Mouse (Mus musculus) hindbrain, embryonic 15.5 days (tissue): ENCODE measurements at regions not wholly inside any gene's neighbourhood (a gene's known extent, or its start where the extent isn't known, plus 50 kb on each side); places are given as distances from the start of the nearest gene placed in this dataset.

Experiments
- ATAC-seq: fragments of 200-750 bp; cut with Nextera tagmentation; 2 replicates; pipeline ENCODE4 v1.8.0; 2017; ENCODE audit warnings: low read depth, moderate number of reproducible peaks, moderate TSS enrichment; ENCODE audit not compliant: low FRiP score
- H3K27ac ChIP-seq: fragments of 300-500 bp; sonication (generic); replicated peaks from 2 replicates; pipeline ENCODE4 v1.5.1; 2015; ENCODE audit warnings: mild to moderate bottlenecking, inconsistent platforms
- H3K27me3 ChIP-seq: fragments of 300-500 bp; sonication (generic); 2 replicates; pipeline ENCODE4 v1.6.1; 2015; ENCODE audit warnings: control low read depth, inconsistent platforms
- H3K36me3 ChIP-seq: fragments of 300-500 bp; sonication (generic); 2 replicates; pipeline ENCODE4 v1.6.1; 2015; ENCODE audit warnings: control low read depth, inconsistent platforms
- H3K4me1 ChIP-seq: fragments of 300-500 bp; sonication (generic); replicated peaks from 2 replicates; pipeline ENCODE4 v1.6.1; 2015; ENCODE audit warnings: control low read depth, inconsistent platforms
- H3K4me2 ChIP-seq: fragments of 300-500 bp; sonication (generic); 2 replicates; pipeline ENCODE4 v1.6.1; 2015; ENCODE audit warnings: moderate library complexity, mild to moderate bottlenecking, inconsistent platforms
- H3K4me3 ChIP-seq: fragments of 300-500 bp; sonication (generic); 2 replicates; pipeline ENCODE4 v1.5.1; 2015; ENCODE audit warnings: mild to moderate bottlenecking, inconsistent platforms
- H3K9ac ChIP-seq: fragments of 300-500 bp; sonication (generic); 2 replicates; pipeline ENCODE4 v1.6.1; 2015; ENCODE audit warnings: inconsistent platforms
- H3K9me3 ChIP-seq: fragments of 300-500 bp; sonication (generic); 2 replicates; pipeline ENCODE4 v1.6.1; 2016; ENCODE audit warnings: control low read depth, inconsistent platforms
- WGBS: fragments of 180-500 bp; shearing (Covaris S2); methylation state at CpG from one replicate; pipeline ENCODE4 v1.1.7; 2015; 5-methylcytosine and 5-hydroxymethylcytosine counted together

DNA sequence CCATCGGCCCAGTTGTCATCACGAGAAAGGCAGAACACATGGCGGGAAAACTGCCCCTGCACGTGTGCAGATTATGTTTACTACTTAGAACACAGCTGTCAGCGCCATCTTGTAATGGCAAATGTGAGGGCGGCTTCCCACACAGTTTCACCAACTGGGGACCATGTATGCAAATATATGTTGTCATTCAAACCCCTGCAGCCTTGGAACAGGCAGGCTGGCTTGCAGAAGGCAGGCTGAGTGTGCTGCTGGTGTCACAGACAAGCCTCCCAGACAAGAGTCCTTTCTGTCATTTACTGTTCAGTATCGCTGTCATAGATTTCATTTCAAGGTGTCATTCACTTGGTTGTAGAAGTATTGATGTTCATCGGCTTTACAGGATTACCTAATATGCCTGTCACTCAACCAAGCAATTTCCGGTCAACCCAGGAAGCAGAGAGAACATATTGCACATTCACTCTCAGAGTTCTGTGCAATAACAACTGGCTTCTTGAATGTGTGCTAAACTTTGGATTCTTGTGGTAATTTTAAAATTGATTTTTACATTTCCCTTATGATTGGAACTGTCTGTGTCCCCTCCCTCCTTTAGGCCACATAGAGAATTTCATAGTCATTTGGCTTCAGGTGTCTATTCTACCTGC is 202.3 kb downstream of the Gm9733 start:
- no peaks in the 10 kb centered on the region for H3K4me1 ChIP-seq
- H3K27me3 ChIP-seq: no peaks in the 10 kb centered on the region
- no peak overlapping the region for H3K9ac ChIP-seq
- no peak overlapping the region for H3K4me2 ChIP-seq
- no peaks in the 10 kb centered on the region for H3K36me3 ChIP-seq
- no peak overlapping the region for H3K27ac ChIP-seq
- ATAC-seq: no peak
- H3K9me3 ChIP-seq: no peaks in the 10 kb centered on the region
- WGBS: 82% methylated on average over 9 of the region's 9 CpGs
- H3K4me3 ChIP-seq: no peak overlapping the region

DNA sequence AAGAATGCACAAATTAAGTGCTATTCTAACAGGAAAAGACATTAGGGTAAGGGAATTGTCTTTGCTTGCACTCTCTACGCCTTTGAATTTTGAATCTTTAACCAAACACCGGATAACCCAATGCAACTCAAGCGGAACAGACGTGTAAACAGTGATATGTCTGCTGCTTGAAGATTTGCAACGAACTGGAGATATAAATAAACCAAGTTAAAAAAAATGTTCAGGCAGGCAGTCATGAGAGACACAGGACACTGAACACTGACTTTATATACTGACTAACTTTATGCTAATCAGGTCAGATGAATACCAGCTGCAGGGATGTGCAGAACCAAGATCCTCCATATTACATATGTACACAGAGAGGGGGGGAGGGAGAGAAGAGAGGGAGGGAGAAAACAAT is 200.0 kb downstream of the Gm9733 start:
- Histone ChIP-seq H3K27ac (no peak overlapping the region), H3K27me3 (no peaks in the 10 kb centered on the region), H3K9me3 (no peaks in the 10 kb centered on the region), H3K4me3 (no peak overlapping the region), H3K4me1 (no peaks in the 10 kb centered on the region), H3K36me3 (no peaks in the 10 kb centered on the region), H3K4me2 (no peak overlapping the region), H3K9ac (no peak overlapping the region)
- ATAC-seq: no peak
- WGBS: 67% methylated on average over 5 of the region's 5 CpGs

DNA sequence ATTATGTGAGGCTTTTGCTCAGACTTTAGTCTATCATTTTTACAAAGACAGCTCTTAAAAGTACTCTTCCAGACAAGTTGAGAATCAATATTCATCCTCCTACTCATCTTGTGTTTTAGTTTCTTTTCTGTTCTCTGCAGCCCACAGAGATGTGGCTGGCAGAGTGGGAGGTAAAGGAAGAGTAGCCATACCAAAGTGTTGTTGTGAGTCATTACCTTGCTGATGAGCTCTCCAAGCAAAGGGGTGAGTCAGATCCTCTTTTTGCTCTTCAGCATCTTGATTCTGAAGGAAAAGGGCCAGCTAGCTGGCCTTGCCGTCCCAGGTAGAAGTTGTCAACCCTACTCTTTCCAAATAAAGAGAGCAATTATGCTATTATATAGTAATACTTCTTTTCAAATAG is 192.6 kb downstream of the Gm9733 start:
- H3K4me2 ChIP-seq: no peak overlapping the region
- no peaks in the 10 kb centered on the region for H3K4me1 ChIP-seq
- no peak for ATAC-seq
- no peaks in the 10 kb centered on the region for H3K27me3 ChIP-seq
- no peaks in the 10 kb centered on the region for H3K9me3 ChIP-seq
- no peak overlapping the region for H3K27ac ChIP-seq
- H3K36me3 ChIP-seq: no peaks in the 10 kb centered on the region
- no peak overlapping the region for H3K9ac ChIP-seq
- whole genome bisulfite sequencing: 91% methylated on average over 1 of the region's 1 CpGs
- no peak overlapping the region for H3K4me3 ChIP-seq

GRCm38 (mm10) chr3:15153710-15154109 is 178.4 kb downstream of the Gm9733 start:
- H3K27ac ChIP-seq: no peak overlapping the region
- WGBS: 52% methylated on average over 1 of the region's 1 CpGs
- H3K4me3 ChIP-seq: no peak overlapping the region
- H3K36me3 ChIP-seq: no peaks in the 10 kb centered on the region
- no peak for ATAC-seq
- no peak overlapping the region for H3K9ac ChIP-seq
- no peaks in the 10 kb centered on the region for H3K27me3 ChIP-seq
- no peaks in the 10 kb centered on the region for H3K9me3 ChIP-seq
- no peaks in the 10 kb centered on the region for H3K4me1 ChIP-seq
- no peak overlapping the region for H3K4me2 ChIP-seq

- WGBS: 66% methylated on average over 3 of the region's 3 CpGs
- H3K4me2 ChIP-seq: no peak overlapping the region
- ATAC-seq: peak; percentile 81
- H3K4me1 ChIP-seq: no peaks in the 10 kb centered on the region
- H3K36me3 ChIP-seq: no peaks in the 10 kb centered on the region
- H3K4me3 ChIP-seq: no peak overlapping the region
- H3K9me3 ChIP-seq: no peaks in the 10 kb centered on the region
- H3K27ac ChIP-seq: no peak overlapping the region
- no peak overlapping the region for H3K9ac ChIP-seq
- no peaks in the 10 kb centered on the region for H3K27me3 ChIP-seq
These were observed 177.9 kb downstream of the Gm9733 start for GRCm38 (mm10) chr3:15154153-15154552.

DNA sequence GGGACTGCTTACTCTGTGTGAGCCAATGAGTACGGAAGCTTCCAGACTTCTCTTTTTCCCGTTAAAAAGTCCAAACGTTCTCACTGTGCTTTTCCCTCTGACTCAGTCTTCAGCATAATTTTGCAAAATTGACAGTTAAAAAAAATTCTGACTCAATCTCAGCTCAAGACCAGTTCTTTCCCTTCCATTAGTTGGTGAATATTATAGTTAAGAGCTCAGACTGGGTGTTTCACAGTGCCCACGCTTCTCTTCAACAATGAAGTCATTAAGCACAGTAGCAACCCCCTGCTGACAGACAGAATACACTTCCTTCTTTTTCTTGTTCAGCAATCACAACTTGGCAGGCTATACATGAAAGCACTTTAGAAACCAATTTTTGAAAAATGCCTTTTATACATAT is 175.4 kb downstream of the Gm9733 start:
- Histone ChIP-seq H3K4me1 (no peaks in the 10 kb centered on the region), H3K9ac (no peak overlapping the region), H3K4me2 (no peak overlapping the region), H3K9me3 (no peaks in the 10 kb centered on the region), H3K4me3 (no peak overlapping the region), H3K27me3 (no peaks in the 10 kb centered on the region), H3K27ac (no peak overlapping the region), H3K36me3 (no peaks in the 10 kb centered on the region)
- ATAC-seq: no peak
- 63% methylated on average over 4 of the region's 4 CpGs for WGBS

DNA sequence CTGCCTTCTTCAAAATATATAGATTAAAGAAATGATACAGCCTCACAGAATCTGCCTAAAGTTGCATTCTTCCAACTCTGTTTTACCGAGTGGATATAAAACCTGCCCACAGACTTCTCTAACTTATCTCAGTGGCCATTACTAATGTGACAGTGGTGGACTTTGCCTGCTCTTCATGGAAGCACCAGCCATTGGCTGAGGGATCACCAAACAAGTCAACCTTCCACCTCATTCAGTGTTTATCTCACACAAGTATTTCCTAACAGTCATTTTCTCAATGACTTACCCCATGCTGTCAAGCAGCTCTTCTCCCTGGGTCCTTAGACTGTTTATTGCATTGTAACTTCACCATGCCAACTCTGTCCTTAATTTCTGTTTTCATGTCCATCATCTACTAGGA is 174.3 kb downstream of the Gm9733 start:
- Histone ChIP-seq H3K27ac (no peak overlapping the region), H3K27me3 (no peaks in the 10 kb centered on the region), H3K9ac (no peak overlapping the region), H3K4me2 (no peak overlapping the region), H3K9me3 (no peaks in the 10 kb centered on the region), H3K4me3 (no peak overlapping the region), H3K36me3 (no peaks in the 10 kb centered on the region), H3K4me1 (no peaks in the 10 kb centered on the region)
- WGBS: 92% methylated on average over 1 of the region's 1 CpGs
- ATAC-seq: no peak

DNA sequence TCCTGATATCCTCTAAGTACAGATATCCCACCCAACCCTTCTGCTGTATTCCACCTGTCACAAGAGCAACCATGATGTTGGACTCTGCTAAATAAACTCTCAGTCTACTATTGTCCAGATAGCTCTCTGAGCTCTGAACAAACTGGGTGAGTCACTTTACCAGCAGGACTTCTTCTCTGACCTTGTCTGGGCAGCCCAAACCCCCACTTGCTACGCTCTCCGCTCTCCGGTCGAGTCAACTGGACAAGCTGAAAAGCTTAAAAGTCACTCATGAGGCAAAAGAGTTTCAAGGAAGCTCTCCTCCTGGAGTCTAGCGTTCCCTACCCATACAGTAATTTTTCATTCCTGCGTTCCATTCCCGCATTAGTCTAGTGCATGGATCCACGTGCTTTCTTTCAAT is 173.2 kb downstream of the Gm9733 start:
- no peak overlapping the region for H3K27ac ChIP-seq
- no peak for ATAC-seq
- no peak overlapping the region for H3K4me2 ChIP-seq
- H3K36me3 ChIP-seq: no peaks in the 10 kb centered on the region
- no peaks in the 10 kb centered on the region for H3K9me3 ChIP-seq
- WGBS: 91% methylated on average over 8 of the region's 8 CpGs
- H3K4me3 ChIP-seq: no peak overlapping the region
- no peaks in the 10 kb centered on the region for H3K27me3 ChIP-seq
- H3K9ac ChIP-seq: no peak overlapping the region
- H3K4me1 ChIP-seq: no peaks in the 10 kb centered on the region

DNA sequence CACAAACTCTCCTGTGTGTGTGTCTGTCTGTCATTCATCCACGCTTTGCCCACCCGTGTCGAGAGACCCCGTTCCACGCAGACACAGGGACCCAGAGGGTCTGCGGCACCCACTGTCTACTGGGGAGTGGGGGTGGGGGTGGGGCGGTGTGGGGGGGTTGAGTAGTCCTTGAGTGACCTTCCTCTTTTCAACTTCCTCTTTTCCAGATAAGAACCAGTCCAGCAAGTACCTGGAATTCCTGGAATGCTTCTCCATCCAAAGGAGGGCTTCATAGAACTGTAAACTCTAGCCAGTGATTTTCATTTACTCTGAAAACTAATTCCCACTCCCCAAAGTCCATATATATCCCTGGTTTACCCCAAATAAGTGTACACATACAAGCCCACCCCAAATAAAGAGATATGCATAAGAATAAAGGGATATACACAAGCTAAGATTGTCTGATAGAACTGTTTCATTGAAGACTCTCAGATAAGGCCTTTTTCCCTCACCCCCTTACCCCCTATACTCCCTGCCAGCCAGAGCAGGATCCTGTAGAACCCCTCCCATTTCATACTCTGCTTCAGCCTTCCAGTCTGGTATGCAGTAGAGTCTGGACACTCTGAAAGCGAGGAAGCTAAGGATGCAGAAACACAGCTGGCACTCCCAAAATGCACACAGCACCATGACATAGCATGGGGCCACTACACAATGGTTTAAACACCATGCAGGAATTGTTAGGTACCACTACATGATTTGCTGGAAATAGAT is 172.0 kb downstream of the Gm9733 start:
- Histone ChIP-seq H3K4me2 (no peak overlapping the region), H3K4me3 (no peak overlapping the region), H3K36me3 (no peaks in the 10 kb centered on the region), H3K4me1 (no peaks in the 10 kb centered on the region), H3K27me3 (no peaks in the 10 kb centered on the region), H3K9ac (no peak overlapping the region), H3K27ac (no peak overlapping the region), H3K9me3 (no peaks in the 10 kb centered on the region)
- WGBS: 87% methylated on average over 8 of the region's 8 CpGs
- ATAC-seq: no peak

GRCm38 (mm10) chr3:15175811-15176210 is 156.3 kb downstream of the Gm9733 start:
- H3K27me3 ChIP-seq: no peaks in the 10 kb centered on the region
- H3K4me1 ChIP-seq: no peaks in the 10 kb centered on the region
- no peak overlapping the region for H3K9ac ChIP-seq
- H3K4me3 ChIP-seq: no peak overlapping the region
- no peaks in the 10 kb centered on the region for H3K9me3 ChIP-seq
- WGBS: 89% methylated on average over 2 of the region's 2 CpGs
- no peak overlapping the region for H3K4me2 ChIP-seq
- H3K27ac ChIP-seq: no peak overlapping the region
- no peak for ATAC-seq
- no peaks in the 10 kb centered on the region for H3K36me3 ChIP-seq

GRCm38 (mm10) chr3:15179079-15179812 is 152.9 kb downstream of the Gm9733 start:
- H3K9ac ChIP-seq: no peak overlapping the region
- WGBS: 83% methylated on average over 6 of the region's 6 CpGs
- no peak overlapping the region for H3K4me3 ChIP-seq
- H3K36me3 ChIP-seq: no peaks in the 10 kb centered on the region
- H3K9me3 ChIP-seq: no peaks in the 10 kb centered on the region
- ATAC-seq: no peak
- no peaks in the 10 kb centered on the region for H3K27me3 ChIP-seq
- no peak overlapping the region for H3K27ac ChIP-seq
- no peak overlapping the region for H3K4me2 ChIP-seq
- no peaks in the 10 kb centered on the region for H3K4me1 ChIP-seq

DNA sequence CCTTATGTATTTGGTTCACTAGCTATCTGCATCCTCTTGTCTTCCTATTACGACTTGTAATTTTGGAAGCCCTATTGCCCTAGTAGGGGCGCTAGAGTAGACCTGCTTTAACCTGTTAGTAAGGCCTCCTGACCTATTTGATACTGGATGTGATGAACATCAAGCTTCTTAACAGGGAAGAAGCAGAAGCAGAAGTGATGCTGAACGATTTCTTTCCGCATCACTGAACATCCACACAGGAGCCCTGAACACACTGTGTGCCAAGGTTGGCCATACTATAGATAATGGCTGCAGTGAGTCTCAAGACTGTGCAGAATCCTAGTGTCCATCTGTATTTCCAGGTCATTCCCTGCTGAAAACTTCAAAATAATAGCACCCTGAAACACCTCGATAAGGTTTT is 151.0 kb downstream of the Gm9733 start:
- Histone ChIP-seq H3K4me1 (no peaks in the 10 kb centered on the region), H3K9ac (no peak overlapping the region), H3K27me3 (no peaks in the 10 kb centered on the region), H3K4me2 (no peak overlapping the region), H3K4me3 (no peak overlapping the region), H3K27ac (no peak overlapping the region), H3K9me3 (no peaks in the 10 kb centered on the region), H3K36me3 (no peaks in the 10 kb centered on the region)
- 94% methylated on average over 5 of the region's 5 CpGs for WGBS
- no peak for ATAC-seq
